Mouse (Mus musculus) liver, adult 2 months (tissue): ENCODE measurements around the gene March11. TPM values are rescaled to one million over a fixed set of nuclear protein-coding genes. Genes with fewer than 3 reads are reported as not detected.

Experiments used
- DNase-seq: peaks from one replicate; pipeline ENCODE4 v3.0.0-alpha.2; 2011; ENCODE audit warnings: low read depth, low spot score; ENCODE audit errors: extremely low read depth
- H3K27ac ChIP-seq: fragments of 200-500 bp; replicated peaks from 2 replicates; pipeline ENCODE4 v1.5.1; 2012; ENCODE audit warnings: low read depth, mild to moderate bottlenecking, control low read depth, inconsistent platforms, low read length; ENCODE audit not compliant: insufficient read depth
- H3K27me3 ChIP-seq: fragments of 200-500 bp; 2 replicates; pipeline ENCODE4 v1.6.1; 2012; ENCODE audit warnings: mild to moderate bottlenecking, moderate library complexity, low read length, inconsistent platforms; ENCODE audit not compliant: control insufficient read depth, insufficient read depth
- H3K36me3 ChIP-seq: fragments of 200-500 bp; 2 replicates; pipeline ENCODE4 v1.6.1; 2012; ENCODE audit warnings: low read length, inconsistent platforms; ENCODE audit not compliant: control insufficient read depth, insufficient read depth
- H3K4me1 ChIP-seq: fragments of 200-500 bp; 2 replicates; pipeline ENCODE4 v1.6.1; 2011; ENCODE audit warnings: low read length; ENCODE audit not compliant: control insufficient read depth, insufficient read depth
- H3K4me3 ChIP-seq: fragments of 200-500 bp; 2 replicates; pipeline ENCODE4 v1.5.1; 2011; ENCODE audit warnings: low read depth, mild to moderate bottlenecking, control low read depth, low read length, moderate library complexity; ENCODE audit not compliant: insufficient read depth
- H3K79me2 ChIP-seq: fragments of 200-500 bp; 2 replicates; pipeline ENCODE4 v1.6.1; 2012; ENCODE audit warnings: inconsistent platforms, mild to moderate bottlenecking, low read length, moderate library complexity; ENCODE audit not compliant: control insufficient read depth, insufficient read depth
- H3K9ac ChIP-seq: fragments of 200-500 bp; 2 replicates; pipeline ENCODE4 v1.6.1; 2012; ENCODE audit warnings: low read depth, mild to moderate bottlenecking, control low read depth, inconsistent platforms, low read length
- CTCF ChIP-seq: fragments of 200-500 bp; IDR thresholded peaks from 2 replicates; pipeline ENCODE4 v1.5.1; 2011; ENCODE audit warnings: low read depth, low read length, control low read depth
- POLR2A ChIP-seq: fragments of 200-500 bp; IDR thresholded peaks from 2 replicates; pipeline ENCODE4 v1.6.1; 2011; ENCODE audit warnings: low read length, control low read depth; ENCODE audit not compliant: insufficient read depth; ENCODE audit errors: extremely low read depth
- WGBS: fragments of 180-500 bp; shearing (Covaris S2); methylation state at CpG from one replicate; pipeline ENCODE4 v1.1.7; 2018; 5-methylcytosine and 5-hydroxymethylcytosine counted together
- polyA plus RNA-seq: library from polyadenylated mRNA; depleted of rRNA; stranded (reverse); fragments of >200 nt; gene quantifications from 2 replicates; pipeline ENCODE4 v1.2.3, GENCODE M21; 2012
- total RNA-seq: library from RNA; depleted of rRNA; stranded (reverse); fragments of >200 nt; gene quantifications from 2 replicates; pipeline ENCODE4 v1.2.3, GENCODE M21; 2014

Gene March11
- total and polyA plus RNA-seq, 2 experiments: not detected

DNA sequence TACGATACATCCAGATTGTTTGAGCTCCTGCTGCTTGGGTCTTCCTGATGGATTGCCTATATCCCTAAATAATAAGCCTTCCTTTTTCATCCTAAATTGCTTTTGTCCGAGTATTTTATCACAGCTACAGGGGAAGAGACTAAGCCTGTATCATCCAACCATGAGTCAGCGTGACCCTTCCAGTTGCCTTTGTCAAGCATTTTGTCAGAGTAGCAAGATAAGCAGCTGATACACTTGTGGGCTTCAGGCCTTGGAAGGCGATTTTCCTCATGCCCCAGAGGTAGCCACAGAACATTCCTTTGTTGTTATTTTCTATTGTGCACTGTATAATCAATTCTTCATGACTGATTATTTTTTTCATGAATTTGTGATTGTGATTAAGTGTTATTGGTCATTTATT, 14.0 kb downstream of the March11 start:
- no peaks in the 10 kb centered on the region for H3K79me2 ChIP-seq
- WGBS: 76% methylated on average over 4 of the region's 4 CpGs
- no peak overlapping the region for H3K4me3 ChIP-seq
- DNase-seq: no peak
- TF ChIP-seq CTCF: no peak
- no peak for TF ChIP-seq POLR2A
- no peak overlapping the region for H3K27ac ChIP-seq
- H3K36me3 ChIP-seq: no peaks in the 10 kb centered on the region
- no peaks in the 10 kb centered on the region for H3K4me1 ChIP-seq
- H3K9ac ChIP-seq: no peak overlapping the region
- H3K27me3 ChIP-seq: no peaks in the 10 kb centered on the region

DNA sequence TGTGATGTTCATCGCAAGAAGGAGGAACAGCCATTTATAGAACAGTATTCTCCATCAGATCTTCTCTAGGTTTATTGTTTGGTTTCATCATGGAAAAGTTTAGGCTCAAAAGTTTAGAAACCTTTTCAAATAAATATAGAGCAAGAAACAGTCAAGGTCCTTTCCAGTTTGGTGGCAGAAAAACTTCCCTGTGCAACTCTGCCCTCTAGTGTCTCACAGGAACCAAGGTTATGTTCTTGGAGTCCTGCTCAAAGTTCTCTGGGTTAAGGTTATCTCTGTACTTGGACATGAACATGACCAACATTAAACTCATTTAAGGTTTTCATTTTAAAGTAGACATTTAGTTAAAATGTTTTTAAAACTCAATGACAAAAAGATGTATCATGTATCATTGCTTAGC, 18.3 kb downstream of the March11 start:
- no peaks in the 10 kb centered on the region for H3K27me3 ChIP-seq
- H3K79me2 ChIP-seq: no peaks in the 10 kb centered on the region
- no peak overlapping the region for H3K9ac ChIP-seq
- DNase-seq: peak; percentile 58
- H3K27ac ChIP-seq: no peak overlapping the region
- no peaks in the 10 kb centered on the region for H3K36me3 ChIP-seq
- 83% methylated on average over 1 of the region's 1 CpGs for WGBS
- H3K4me3 ChIP-seq: no peak overlapping the region
- H3K4me1 ChIP-seq: no peaks in the 10 kb centered on the region
- no peak for TF ChIP-seq POLR2A
- peak; percentile 27 for TF ChIP-seq CTCF

DNA sequence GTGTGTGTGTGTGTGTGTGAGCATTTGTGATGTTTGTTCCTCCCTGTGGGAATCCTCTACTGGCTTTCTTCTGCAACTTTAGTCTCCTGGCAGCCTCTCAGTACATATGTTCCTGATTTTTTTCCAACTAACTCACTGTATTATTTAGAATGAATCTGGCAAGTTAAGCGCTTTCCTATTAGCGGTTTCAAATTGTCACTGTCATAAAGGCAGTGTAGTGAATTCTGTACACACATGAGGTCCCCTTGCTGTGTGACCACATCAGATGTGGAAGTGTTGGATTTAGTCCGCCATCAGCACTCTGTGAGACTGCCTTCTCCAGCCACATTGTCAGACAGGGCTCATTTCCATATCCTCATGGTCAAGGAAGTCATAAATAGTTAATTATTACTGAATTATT, 26.9 kb downstream of the March11 start:
- WGBS: 92% methylated on average over 3 of the region's 3 CpGs
- DNase-seq: no peak

DNA sequence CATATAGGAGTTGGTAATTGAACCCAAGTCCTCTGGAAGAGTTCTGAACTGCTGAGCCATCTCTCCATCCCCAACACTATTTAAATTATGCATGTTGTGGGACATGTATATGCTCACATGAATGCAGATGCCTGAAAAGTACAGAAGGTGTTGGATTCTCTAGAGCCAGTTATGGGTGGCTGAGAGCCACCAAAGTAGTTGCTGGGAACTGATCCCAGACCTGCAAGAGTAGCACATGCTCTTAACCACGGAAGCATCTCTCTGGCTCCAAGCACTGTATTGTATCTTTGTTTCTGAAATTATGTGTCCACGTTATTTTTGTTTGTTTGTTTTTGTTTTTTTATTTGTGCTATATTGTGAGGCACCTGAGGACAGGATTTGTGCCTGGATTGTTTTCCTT, 28.9 kb downstream of the March11 start:
- no peaks in the 10 kb centered on the region for H3K4me1 ChIP-seq
- H3K79me2 ChIP-seq: no peaks in the 10 kb centered on the region
- no peak overlapping the region for H3K9ac ChIP-seq
- H3K4me3 ChIP-seq: no peak overlapping the region
- H3K27me3 ChIP-seq: no peaks in the 10 kb centered on the region
- no peak for DNase-seq
- TF ChIP-seq CTCF (no peak), POLR2A (no peak)
- no peaks in the 10 kb centered on the region for H3K36me3 ChIP-seq
- 92% methylated on average over 2 of the region's 2 CpGs for WGBS
- no peak overlapping the region for H3K27ac ChIP-seq

More for the DNA sequence above, 26.9 kb downstream of the March11 start:
- H3K36me3 ChIP-seq: no peaks in the 10 kb centered on the region
- H3K4me3 ChIP-seq: no peak overlapping the region
- H3K9ac ChIP-seq: no peak overlapping the region
- no peaks in the 10 kb centered on the region for H3K27me3 ChIP-seq
- H3K79me2 ChIP-seq: no peaks in the 10 kb centered on the region
- no peak overlapping the region for H3K27ac ChIP-seq
- no peaks in the 10 kb centered on the region for H3K4me1 ChIP-seq
- no peak for TF ChIP-seq POLR2A
- TF ChIP-seq CTCF: no peak

DNA sequence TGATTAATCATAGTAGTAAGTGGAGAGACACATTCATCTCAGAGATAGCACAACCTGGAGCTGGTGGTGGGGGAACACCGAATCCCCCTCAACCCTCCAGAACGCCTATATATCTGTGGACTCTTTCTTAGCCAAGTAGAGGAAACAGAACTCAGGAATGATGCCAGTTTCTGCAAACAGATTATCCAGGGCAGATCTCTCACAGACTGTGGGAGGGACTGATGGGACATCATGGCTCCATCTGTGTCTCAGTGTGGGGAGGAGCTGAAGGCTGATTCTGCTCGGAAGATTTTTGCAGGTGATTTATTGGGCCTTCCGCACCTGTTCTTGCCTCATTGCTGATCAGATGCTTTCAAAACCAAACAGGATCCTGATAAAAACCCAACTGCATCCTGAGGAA, 29.5 kb downstream of the March11 start:
- H3K9ac ChIP-seq: no peak overlapping the region
- H3K27me3 ChIP-seq: no peaks in the 10 kb centered on the region
- no peak for TF ChIP-seq POLR2A
- WGBS: 92% methylated on average over 4 of the region's 4 CpGs
- no peak overlapping the region for H3K27ac ChIP-seq
- H3K36me3 ChIP-seq: no peaks in the 10 kb centered on the region
- DNase-seq: no peak
- H3K4me3 ChIP-seq: no peak overlapping the region
- H3K79me2 ChIP-seq: no peaks in the 10 kb centered on the region
- H3K4me1 ChIP-seq: no peaks in the 10 kb centered on the region

DNA sequence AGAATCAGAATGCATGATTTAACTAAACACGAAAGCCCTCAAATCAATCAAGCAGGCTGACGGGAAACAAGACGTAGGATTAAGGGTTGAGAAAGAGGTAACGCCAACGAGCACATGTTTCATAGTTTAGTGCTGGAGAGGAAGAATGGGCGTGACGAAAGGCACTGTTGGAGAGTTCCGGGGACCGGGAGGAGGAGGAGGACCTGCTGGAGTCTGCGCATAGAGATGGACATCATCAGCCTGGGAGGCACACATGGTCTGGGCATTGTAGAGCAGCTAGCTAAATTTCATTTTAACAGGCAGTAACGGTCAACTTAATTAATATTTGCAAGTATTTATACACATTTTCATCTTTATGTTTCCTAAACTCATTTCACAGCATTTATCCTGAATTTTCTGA, 31.6 kb downstream of the March11 start:
- no peaks in the 10 kb centered on the region for H3K79me2 ChIP-seq
- TF ChIP-seq POLR2A (no peak), CTCF (no peak)
- H3K4me3 ChIP-seq: no peak overlapping the region
- 92% methylated on average over 11 of the region's 11 CpGs for WGBS
- no peaks in the 10 kb centered on the region for H3K4me1 ChIP-seq
- H3K36me3 ChIP-seq: no peaks in the 10 kb centered on the region
- H3K9ac ChIP-seq: no peak overlapping the region
- H3K27ac ChIP-seq: no peak overlapping the region
- H3K27me3 ChIP-seq: no peaks in the 10 kb centered on the region
- no peak for DNase-seq
